In genomic region chr17:79093286-79093975, GRCm38 (mm10) we compare ENCODE assay signal across 16 mouse cellular contexts. TPM values are rescaled to one million over a fixed set of nuclear protein-coding genes. Genes with fewer than 3 reads are reported as not detected.
DNase-seq lines count a peak whose midpoint lies in the region; ATAC-seq lines count a peak whose summit lies in the region.
"Had no signal": no experiment of that assay in that cellular context is flagged by ENCODE, and none has a peak within 500 bp of the region (broad histone marks: within the 10 kb centered on the region; RNA-seq: fewer than 3 reads in every experiment).

No protein-coding gene starts in this region.

- WGBS in intestine, embryonic 16.5 days, result 56% methylated on average over 5 of the region's 5 CpGs
- WGBS in intestine, embryonic 15.5 days, result 44% methylated on average over 5 of the region's 5 CpGs
- 34% methylated on average over 5 of the region's 5 CpGs for WGBS in embryonic facial prominence, embryonic 15.5 days
- 53% methylated on average over 5 of the region's 5 CpGs for WGBS in stomach, embryonic 15.5 days
- 83% methylated on average over 5 of the region's 5 CpGs for WGBS in hindbrain, embryonic 13.5 days

- H3K9me3 ChIP-seq in intestine, embryonic 16.5 days (ENCODE audit: control insufficient read depth, low read length), result no peaks in the 10 kb centered on the region
- no peaks in the 10 kb centered on the region for H3K9me3 ChIP-seq in intestine, embryonic 15.5 days
- no peaks in the 10 kb centered on the region for H3K9me3 ChIP-seq in embryonic facial prominence, embryonic 15.5 days (replicated peaks)
- no peaks in the 10 kb centered on the region for H3K9me3 ChIP-seq in stomach, embryonic 15.5 days
- H3K9me3 ChIP-seq in hindbrain, embryonic 13.5 days, result no peaks in the 10 kb centered on the region
- H3K9me3 ChIP-seq: liver, embryonic 15.5 days; neural tube, embryonic 15.5 days had no signal

- no peaks in the 10 kb centered on the region for H3K27me3 ChIP-seq in intestine, embryonic 16.5 days (replicated peaks; ENCODE audit: control insufficient read depth, insufficient read depth, low read length)
- H3K27me3 ChIP-seq in intestine, embryonic 15.5 days (replicated peaks), result no peaks in the 10 kb centered on the region; the same call in 1 of the 2 replicates
- no peaks in the 10 kb centered on the region for H3K27me3 ChIP-seq in embryonic facial prominence, embryonic 15.5 days
- H3K27me3 ChIP-seq in stomach, embryonic 15.5 days (replicated peaks), result no peaks in the 10 kb centered on the region
- H3K27me3 ChIP-seq in hindbrain, embryonic 13.5 days, result no peaks in the 10 kb centered on the region
- H3K27me3 ChIP-seq: liver, embryonic 15.5 days; neural tube, embryonic 15.5 days had no signal

- no peaks in the 10 kb centered on the region for H3K36me3 ChIP-seq in intestine, embryonic 16.5 days (ENCODE audit: control insufficient read depth, insufficient read depth, low read length)
- H3K36me3 ChIP-seq in intestine, embryonic 15.5 days, result no peaks in the 10 kb centered on the region
- H3K36me3 ChIP-seq in embryonic facial prominence, embryonic 15.5 days, result no peaks in the 10 kb centered on the region
- no peaks in the 10 kb centered on the region for H3K36me3 ChIP-seq in stomach, embryonic 15.5 days
- no peaks in the 10 kb centered on the region for H3K36me3 ChIP-seq in hindbrain, embryonic 13.5 days
- H3K36me3 ChIP-seq: liver, embryonic 15.5 days; neural tube, embryonic 15.5 days had no signal

- H3K4me3 ChIP-seq in intestine, embryonic 16.5 days (ENCODE audit: low read length), result no peak overlapping the region
- no peak overlapping the region for H3K4me3 ChIP-seq in intestine, embryonic 15.5 days (replicated peaks)
- H3K4me3 ChIP-seq in embryonic facial prominence, embryonic 15.5 days (replicated peaks), result no peak overlapping the region
- no peak overlapping the region for H3K4me3 ChIP-seq in stomach, embryonic 15.5 days (replicated peaks)
- H3K4me3 ChIP-seq in hindbrain, embryonic 13.5 days, result no peak overlapping the region
- H3K4me3 ChIP-seq: liver, embryonic 15.5 days; neural tube, embryonic 15.5 days had no signal

- H3K9ac ChIP-seq in intestine, embryonic 16.5 days (ENCODE audit: low read depth, low read length), result no peak overlapping the region
- H3K9ac ChIP-seq in intestine, embryonic 15.5 days, result no peak overlapping the region
- no peak overlapping the region for H3K9ac ChIP-seq in embryonic facial prominence, embryonic 15.5 days
- no peak overlapping the region for H3K9ac ChIP-seq in stomach, embryonic 15.5 days
- no peak overlapping the region for H3K9ac ChIP-seq in hindbrain, embryonic 13.5 days
- H3K9ac ChIP-seq: forebrain, postnatal 0 days; liver, embryonic 15.5 days; neural tube, embryonic 15.5 days had no signal

- no peak overlapping the region for H3K4me2 ChIP-seq in intestine, embryonic 16.5 days (ENCODE audit: low read depth, low read length)
- H3K4me2 ChIP-seq in intestine, embryonic 15.5 days (replicated peaks), result no peak overlapping the region
- no peak overlapping the region for H3K4me2 ChIP-seq in embryonic facial prominence, embryonic 15.5 days (replicated peaks)
- no peak overlapping the region for H3K4me2 ChIP-seq in stomach, embryonic 15.5 days
- no peak overlapping the region for H3K4me2 ChIP-seq in hindbrain, embryonic 13.5 days
- H3K4me2 ChIP-seq: liver, embryonic 15.5 days; midbrain, embryonic 11.5 days; neural tube, embryonic 15.5 days had no signal

- no peaks in the 10 kb centered on the region for H3K4me1 ChIP-seq in intestine, embryonic 16.5 days (ENCODE audit: control insufficient read depth, insufficient read depth, low read length)
- no peaks in the 10 kb centered on the region for H3K4me1 ChIP-seq in intestine, embryonic 15.5 days (replicated peaks)
- H3K4me1 ChIP-seq in embryonic facial prominence, embryonic 15.5 days, result 0 out of 2 replicates have a peak, but pooled peaks cover 9% of the 10 kb centered on the region
- H3K4me1 ChIP-seq in stomach, embryonic 15.5 days, result no peaks in the 10 kb centered on the region
- H3K4me1 ChIP-seq in hindbrain, embryonic 13.5 days (replicated peaks), result no peaks in the 10 kb centered on the region
- H3K4me1 ChIP-seq: liver, embryonic 15.5 days; neural tube, embryonic 15.5 days had no signal

- no peak for ATAC-seq in intestine, embryonic 16.5 days
- no peak for ATAC-seq in intestine, embryonic 15.5 days
- ATAC-seq in CD4-positive, CD25-positive, alpha-beta regulatory T cell, adult 4 months, result peak; percentile 86
- ATAC-seq in embryonic facial prominence, embryonic 15.5 days (ENCODE audit: insufficient number of reproducible peaks, low FRiP score, low TSS enrichment, low read depth), result peak; percentile 7; the same call in 1 of the 2 replicates
- ATAC-seq in stomach, embryonic 15.5 days (ENCODE audit: insufficient read depth, low FRiP score, low read depth), result no peak
- ATAC-seq in hindbrain, embryonic 13.5 days (ENCODE audit: low FRiP score), result no peak
- ATAC-seq: forebrain, postnatal 0 days had no signal

- DNase-seq in left cerebral cortex, adult 11 months (ENCODE audit: low spot score), result no peak
- DNase-seq: adrenal gland, adult 2 months; cerebellum, adult 18-20 months; forebrain, postnatal 0 days; kidney, adult 2 months; kidney, postnatal 14 days; lung, postnatal 14 days had no signal

- 0 out of 2 replicates have a peak overlapping the region, but pooled peaks have one; percentile 17 for H3K27ac ChIP-seq in intestine, embryonic 16.5 days (ENCODE audit: low read length)
- H3K27ac ChIP-seq in intestine, embryonic 15.5 days, result no peak overlapping the region
- no peak overlapping the region for H3K27ac ChIP-seq in embryonic facial prominence, embryonic 15.5 days (replicated peaks)
- peak overlapping the region; percentile 40; the same call in 1 of the 2 replicates for H3K27ac ChIP-seq in stomach, embryonic 15.5 days
- H3K27ac ChIP-seq in hindbrain, embryonic 13.5 days, result no peak overlapping the region
- H3K27ac ChIP-seq: liver, embryonic 15.5 days; neural tube, embryonic 15.5 days had no signal

RNA-seq across cellular contexts. Expression of gene Qpct, which starts 41.7 kb away (rescaled TPM):
- polyA plus RNA-seq in intestine, embryonic 16.5 days (2015; fragmentation: Nextera tagmentation; extraction: Ambion mirVana), result 11.6 and 13.3 TPM in 2 replicates
- polyA plus RNA-seq in intestine, embryonic 15.5 days (2015; fragmentation: Nextera tagmentation; extraction: Ambion mirVana), result 10.6 and 12.4 TPM in 2 replicates
- 1 to 10 TPM; 2.3 TPM for polyA plus RNA-seq in CD4-positive, CD25-positive, alpha-beta regulatory T cell, adult 4 months (2017; shearing (Covaris generic))
- 13.7 and 15.9 TPM in 2 replicates for polyA plus RNA-seq in embryonic facial prominence, embryonic 15.5 days (2015; fragmentation: Nextera tagmentation; extraction: Ambion mirVana)
- 13.9 and 14.6 TPM in 2 replicates for polyA plus RNA-seq in stomach, embryonic 15.5 days (2015; fragmentation: Nextera tagmentation; extraction: Ambion mirVana)
- polyA plus RNA-seq in hindbrain, embryonic 13.5 days (2015; fragmentation: Nextera tagmentation; extraction: Ambion mirVana), result 12.4 and 13.2 TPM in 2 replicates

Comparison
In these comparisons a context has a peak if more than half of its experiments do, and no peak if none do; other contexts are left out.
1. H3K27ac ChIP-seq: peak in intestine, embryonic 16.5 days (single experiment) and stomach, embryonic 15.5 days (single experiment); none in intestine, embryonic 15.5 days (single experiment), embryonic facial prominence, embryonic 15.5 days (single experiment) and hindbrain, embryonic 13.5 days (single experiment).
2. ATAC-seq: peak in CD4-positive, CD25-positive, alpha-beta regulatory T cell, adult 4 months (single experiment) and embryonic facial prominence, embryonic 15.5 days (single experiment); none in intestine, embryonic 16.5 days (single experiment), intestine, embryonic 15.5 days (single experiment), stomach, embryonic 15.5 days (single experiment) and hindbrain, embryonic 13.5 days (single experiment).